Mouse (Mus musculus): ENCODE measurements at regions not wholly inside any gene's neighbourhood (a gene's known extent, or its start where the extent isn't known, plus 50 kb on each side); places are given as distances from the start of the nearest gene placed in this dataset.

GRCm38 (mm10) chr16:39379959-39380358 lies 487.5 kb downstream of the Igsf11 start:
- TF ChIP-seq CTCF (IDR thresholded peaks at IDR 0.05; ENCODE audit: low read depth, low read length) (no peak), POLR2A (IDR thresholded peaks at IDR 0.05; ENCODE audit: insufficient read depth, low read length) (no peak), EP300 (IDR thresholded peaks at IDR 0.05; ENCODE audit: insufficient read depth, low read depth, low read length) (no peak)
